Mouse (Mus musculus) T-helper 17 cell (primary cell): Measurements from ENCODE around the gene Ublcp1.

Source experiments
- in situ Hi-C, 2 experiments: fragments of 300-600 bp; cut with MboI, MseI; formaldehyde crosslinking; loops; 1 replicate in 1 of 2; 2 replicates in 1 of 2; pipeline ENCODE4 v1.15.1; 2025; ENCODE audit warnings: high pct_unique_total_duplicates in 2 of 2

Ublcp1 gene

DNA sequence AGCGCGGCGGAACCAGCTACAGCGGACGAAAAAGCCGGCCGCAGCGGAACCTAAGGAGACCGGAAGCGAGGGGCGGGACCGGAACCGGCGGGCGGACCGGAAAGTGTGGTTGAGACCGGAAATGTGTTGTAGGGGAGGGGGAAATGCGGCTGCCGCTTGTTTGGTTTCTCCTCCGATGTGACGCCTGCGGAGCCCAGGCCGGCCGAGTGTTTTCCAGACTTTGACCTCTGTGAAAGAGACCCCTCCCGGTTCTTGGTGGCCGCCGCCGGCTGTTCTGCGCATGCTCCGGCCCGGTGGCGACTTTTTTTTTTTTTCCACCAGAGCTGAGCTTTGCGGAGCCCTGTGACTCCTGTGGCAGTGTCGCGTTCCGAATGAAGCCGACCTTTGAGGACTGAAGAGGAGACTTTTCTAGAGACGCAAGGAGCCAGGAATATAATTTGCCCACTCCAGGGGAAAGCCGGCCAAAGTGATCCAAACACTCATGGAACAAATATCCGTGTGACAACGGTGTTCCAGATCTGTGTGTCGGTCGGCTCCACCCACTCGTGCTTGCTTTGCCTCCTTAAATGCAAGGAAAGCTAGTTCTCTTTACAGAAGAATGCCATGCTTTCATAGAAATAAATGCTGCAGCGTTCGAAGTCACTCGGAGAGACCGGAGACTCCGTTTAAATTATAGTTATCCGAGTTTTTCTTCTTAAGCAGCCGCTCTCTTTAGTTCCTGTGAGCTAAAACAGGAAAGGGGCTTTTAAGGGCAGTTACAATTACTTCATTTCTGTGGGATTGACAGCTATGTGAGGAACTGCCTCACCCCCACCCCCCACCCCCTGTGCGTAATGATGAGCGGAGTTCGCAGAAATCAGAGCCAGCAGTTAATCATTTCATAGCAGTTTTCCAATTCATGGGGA lies at the start of gene Ublcp1:
Gene Ublcp1 (minus strand): TSS at position 67 of the 905 bp plus-strand sequence.
- in situ Hi-C loops: loop anchor here in 1 of 2 experiments (5.0 kb wide), 1 partner anchor 72 kb away; no protein-coding TSS in a partner anchor

DNA sequence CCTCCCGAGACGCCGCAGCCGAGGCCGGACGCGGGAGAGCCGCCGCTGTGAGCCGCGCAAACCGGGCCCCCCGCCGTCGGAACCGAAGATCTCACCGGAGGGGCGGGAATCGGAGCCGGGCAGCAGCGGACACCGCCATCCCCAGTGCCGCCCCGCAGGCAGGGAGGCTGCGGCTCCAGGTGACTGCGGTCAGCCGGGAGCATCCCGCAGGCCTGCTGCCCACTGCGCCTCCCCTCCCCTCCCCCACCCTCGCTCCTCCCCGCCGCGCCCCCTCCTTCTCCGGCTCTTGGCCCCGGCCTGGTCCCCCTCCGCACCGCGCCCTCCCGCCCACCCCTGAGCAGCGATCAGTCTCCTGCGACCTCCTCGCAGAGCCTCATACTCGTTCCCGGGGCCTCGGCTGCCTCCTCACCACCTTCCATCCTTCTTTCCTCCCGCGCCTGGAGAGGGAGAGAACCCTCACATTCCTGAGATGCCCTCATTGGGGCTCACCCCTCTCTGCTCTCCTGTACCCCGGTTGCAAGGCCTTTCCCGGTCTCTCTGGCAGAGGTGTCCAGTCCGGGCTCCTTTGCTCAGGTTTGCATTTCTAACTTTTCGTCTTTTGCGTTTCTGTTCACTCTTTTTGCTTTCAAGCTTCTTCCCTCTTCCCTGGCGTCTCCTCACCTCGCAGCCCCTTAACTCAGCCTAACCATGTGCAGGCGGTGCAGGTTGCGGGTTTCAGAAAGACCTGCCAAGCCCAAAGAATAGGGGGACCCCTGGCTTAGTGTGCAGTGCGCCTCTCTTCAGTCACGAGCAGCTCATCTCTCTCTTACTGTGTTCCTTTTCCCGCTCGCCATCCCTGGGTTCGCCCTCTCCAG lies 49.0 kb upstream of the Ublcp1 start:
- in situ Hi-C loops: no loop called here

DNA sequence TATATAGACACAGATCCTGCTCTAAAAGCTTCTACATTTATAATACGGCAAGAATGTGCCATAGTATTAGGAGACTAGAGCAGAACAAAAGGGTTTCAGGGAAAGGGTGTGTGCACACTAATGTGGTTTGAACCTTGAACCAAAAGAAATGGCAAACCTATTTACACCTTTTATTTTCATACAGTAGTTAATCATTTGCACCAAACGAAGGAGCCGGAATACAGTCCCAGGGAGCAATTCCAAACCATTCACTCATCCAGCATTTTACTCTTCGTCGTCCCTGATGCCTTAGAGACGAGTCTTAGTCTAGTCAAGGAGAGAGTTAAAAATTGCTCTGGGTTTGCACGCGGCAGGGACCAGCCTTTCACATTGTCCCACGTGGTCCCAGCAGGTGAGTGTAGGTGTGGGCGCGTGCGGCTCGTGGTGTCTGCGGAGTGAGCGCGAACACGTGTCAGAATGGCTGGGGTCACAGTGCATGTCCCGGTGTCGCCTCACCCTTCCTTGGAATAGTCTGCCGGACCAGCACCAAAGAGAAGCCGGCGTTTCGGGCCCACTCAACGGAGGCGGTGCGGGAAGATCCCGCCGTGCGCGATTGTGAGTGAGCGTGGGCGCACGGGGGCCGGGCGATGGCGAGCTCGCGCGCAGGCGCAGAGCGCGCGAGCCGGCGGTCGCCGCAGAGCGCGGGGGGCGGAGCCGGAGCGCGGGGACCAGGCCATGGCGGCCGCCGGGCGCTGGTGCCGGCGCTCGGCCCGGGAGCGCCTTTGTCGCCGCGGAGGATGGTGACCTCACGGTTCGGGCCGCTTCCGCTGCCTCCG lies 48.2 kb upstream of the Ublcp1 start, which contains the start of gene Rnf145:
Gene Rnf145 (plus strand): TSS at position 684 of the 815 bp plus-strand sequence.
- in situ Hi-C loops: no loop called here

DNA sequence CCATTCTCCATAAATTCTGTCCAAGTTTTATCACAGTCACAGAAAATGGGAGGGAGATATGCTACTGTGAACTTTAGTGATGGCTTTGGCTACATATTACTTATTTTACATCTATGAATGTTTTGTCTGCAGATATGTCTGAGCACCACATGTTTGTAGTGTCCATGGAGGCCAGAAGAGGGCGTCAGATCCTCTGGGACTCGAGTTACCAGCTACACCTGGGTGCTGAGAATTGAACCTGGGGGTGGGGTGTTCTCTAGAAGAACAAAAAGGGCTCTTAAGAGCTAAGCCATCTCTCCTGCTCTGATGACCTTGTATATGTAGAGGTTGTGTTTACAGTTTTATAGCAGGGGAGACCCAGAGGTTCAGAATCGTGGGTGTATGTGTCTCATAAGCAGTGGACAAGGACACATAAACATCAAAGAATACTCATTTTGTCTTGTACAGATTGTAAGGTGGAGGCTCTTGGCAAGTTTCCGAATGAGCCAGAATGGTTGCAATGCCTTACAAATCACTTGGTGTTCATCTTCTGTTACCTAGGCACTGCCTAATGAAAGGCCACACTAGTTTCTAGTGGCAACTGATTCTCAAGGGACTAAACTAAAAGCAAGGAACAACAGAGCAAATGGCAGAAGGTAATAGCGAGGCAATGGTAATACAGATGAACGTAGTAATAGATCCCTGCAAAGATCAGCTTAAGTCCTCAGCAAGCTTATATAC lies 47.4 kb upstream of the Ublcp1 start:
- in situ Hi-C loops: no loop called here

DNA sequence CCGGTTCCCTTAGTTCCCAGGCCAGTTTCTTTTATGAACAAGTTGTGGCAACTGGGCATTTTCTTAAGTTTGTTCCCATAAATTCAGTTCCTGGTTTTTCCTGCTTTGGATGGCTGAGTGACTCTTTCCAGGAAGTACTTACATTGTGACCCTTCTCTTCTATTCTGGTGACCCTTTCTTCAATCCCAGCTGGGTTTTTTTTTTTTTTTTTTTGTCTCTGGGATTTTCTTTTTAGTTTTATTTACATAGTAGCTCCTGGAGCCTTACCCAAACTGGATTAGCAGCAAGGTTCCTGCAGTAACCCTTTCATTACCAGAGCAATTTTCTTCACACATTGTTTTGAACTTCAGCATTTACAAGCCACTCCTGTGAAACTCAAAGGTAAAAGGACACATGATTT lies 46.1 kb upstream of the Ublcp1 start:
- in situ Hi-C loops: no loop called here

DNA sequence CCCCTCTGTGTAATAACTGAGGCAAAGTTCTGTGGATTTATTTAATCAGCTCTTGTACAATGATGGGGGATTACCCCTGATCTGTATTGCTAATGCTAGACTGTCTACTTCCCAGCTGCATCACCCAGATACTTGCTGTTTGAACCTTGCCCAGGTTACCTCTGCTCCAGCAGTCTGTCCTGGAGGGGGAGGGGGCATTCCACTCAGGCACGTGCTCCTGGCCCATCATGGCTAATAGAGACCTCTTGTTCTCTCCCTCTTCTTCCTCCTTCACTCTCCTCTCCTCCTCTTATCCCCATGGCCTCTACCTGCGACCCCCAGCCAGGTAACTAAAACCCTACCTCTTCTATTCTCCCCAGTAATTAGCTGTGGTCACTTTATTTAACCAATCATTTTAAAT lies 44.4 kb upstream of the Ublcp1 start:
- in situ Hi-C loops: no loop called here

DNA sequence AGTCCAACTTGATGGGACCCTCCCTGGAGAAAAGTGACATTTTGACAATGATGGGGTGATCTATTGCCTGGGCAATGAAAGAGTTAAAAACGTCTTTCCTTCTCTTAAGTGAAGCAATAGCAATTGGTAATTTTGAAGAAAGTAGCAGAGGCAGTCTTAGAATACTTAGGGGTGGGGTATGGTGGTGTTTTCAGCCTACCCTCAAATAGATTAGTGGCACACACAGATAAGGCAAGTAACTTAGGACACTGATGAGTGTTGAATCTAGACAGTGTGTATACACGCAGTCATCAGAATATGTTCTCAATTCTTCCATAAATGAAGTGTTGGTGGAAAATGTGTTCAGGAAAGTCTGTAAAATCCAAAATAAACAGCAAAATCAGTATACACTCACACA lies 42.7 kb upstream of the Ublcp1 start:
- in situ Hi-C loops: no loop called here

DNA sequence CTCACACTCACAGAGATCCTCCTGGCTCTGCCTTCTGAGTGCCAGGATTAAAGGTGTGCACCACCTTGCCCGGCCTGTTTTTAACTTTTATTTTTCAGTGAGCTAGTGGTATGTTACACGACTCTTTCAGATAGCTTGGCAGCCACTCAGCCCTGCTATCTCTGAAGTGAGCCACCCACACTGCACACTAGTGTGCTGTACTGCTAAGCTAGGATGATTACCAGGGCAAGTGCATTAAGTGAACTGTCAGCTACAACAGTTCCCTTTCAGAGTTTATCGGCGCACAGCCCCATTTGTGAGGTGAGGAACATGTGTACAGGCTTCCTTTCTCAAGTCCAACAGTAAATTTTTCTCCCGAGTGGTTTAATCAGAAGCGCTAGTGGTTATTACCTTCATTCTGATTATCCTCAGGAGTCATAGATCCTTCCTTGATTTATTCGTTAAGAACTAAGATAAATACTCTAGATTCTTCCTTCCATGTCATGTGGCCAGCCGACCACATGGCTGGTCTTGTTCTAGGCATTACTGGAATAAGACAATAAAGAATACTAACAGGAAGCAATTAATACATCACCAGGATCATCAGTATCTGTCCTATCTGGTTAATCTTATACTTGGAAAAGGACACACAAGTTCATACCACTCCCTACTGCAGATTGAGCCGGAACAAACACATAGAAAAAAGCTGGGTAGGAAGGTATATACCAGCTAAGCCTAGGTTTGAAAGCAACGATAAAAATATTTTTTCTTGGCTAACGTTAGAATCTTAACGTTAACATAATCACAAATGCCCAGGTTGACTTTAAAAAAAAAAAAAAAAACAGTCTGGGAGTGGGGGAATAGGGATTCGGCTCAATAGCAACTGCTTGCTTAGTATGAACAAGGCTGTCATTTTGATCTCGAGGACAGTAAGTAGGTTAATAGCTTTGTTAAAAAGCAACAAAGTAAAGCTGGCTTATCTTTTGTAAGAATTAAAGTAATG lies 42.0 kb upstream of the Ublcp1 start:
- in situ Hi-C loops: no loop called here

DNA sequence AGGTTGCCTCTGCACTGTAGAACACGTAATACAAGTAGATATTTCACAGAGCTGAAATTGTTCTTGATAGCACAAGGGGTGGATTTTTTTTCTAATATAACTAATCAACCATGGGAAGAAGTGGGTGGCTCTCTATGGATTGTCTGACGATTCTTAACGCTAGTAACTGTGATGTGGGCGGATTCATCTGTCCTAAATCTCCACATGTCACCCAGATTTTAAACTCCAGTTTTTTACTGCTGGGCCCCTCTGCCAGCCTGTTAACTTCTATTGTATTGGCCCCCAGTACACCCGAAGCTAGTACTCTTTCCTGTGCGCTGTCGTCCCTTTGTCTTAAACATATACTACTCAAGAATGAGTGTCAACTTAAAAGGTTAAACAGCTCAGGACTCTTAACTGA lies 40.1 kb upstream of the Ublcp1 start:
- in situ Hi-C loops: no loop called here

DNA sequence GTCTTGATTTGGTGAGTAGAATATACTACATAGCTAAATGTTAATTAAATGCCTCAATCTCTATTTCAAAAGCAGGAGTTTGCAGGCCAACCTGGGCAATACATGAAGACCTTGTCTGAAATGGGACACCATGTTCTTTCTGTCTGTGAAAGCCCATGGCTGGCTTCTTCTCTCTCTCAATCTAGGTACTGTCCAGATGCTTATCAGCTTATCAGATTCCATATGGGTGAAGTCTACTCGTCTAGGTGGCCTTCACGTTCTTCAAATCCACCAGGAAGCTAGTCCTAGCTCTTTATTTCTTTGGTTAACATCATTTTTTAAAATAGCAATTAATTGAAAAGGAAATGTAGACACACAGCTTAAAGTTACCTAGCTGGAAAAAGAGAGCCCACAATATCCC lies 39.6 kb upstream of the Ublcp1 start:
- in situ Hi-C loops: no loop called here

DNA sequence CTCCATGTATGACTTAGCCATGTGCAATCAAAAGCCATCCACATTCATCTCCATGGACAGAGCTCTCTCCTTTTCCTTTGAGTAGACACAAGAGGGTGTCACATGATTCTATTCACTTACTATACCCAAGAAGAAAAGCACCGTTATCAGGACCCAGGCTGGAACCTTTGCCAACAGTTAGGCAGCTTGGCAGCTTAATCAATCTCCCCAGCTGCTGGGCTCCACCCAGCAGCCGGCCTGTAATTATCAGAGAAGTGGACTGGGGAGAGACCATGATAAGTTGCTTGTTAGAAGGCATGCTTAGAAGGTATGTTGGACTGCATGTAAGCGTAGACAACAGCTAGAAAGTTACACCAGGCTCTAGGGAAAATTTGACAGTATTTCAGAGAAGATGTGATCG lies 38.6 kb upstream of the Ublcp1 start:
- in situ Hi-C loops: no loop called here

DNA sequence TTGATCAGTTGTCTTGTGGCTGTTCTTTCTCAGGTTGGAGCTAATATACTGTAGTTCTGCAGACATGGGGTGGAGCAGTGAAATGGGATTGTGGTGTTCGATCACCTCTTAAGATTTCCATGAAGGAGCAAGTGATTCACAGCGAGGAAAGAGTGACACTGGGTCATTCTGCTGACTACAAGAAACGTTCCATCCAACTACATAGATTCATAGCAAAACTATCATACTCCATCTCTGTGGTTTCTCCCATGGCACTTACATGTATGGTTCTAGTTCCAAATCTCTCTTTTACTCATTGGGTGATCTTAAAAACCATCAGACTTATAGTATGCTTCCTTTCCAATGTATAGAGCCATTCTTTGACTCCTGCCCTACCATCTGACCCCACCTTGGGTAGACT lies 34.5 kb upstream of the Ublcp1 start:
- in situ Hi-C loops: loop anchor here in 1 of 2 experiments (5.0 kb wide), 1 partner anchor 37 kb away; no protein-coding TSS in a partner anchor

DNA sequence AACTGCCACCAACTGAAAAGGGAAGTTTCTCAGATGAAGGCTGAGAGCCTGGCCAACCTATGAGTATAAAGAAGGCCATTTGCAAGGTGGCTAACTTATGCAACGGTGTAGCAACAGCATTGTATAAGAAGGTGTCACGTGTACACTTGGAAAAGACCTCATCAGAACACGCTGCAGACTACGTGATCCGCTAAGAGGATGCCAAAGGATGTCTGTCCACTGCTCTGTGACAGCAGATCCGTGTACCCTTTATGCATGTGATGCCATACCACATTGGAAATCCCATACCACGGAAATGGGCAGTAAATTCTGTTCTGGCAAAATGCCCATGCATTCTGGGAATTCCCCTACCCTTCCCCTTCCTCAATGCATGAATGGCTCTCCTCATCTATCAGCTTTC lies 33.8 kb upstream of the Ublcp1 start:
- in situ Hi-C loops: loop anchor here in 1 of 2 experiments (5.0 kb wide), 1 partner anchor 37 kb away; no protein-coding TSS in a partner anchor

DNA sequence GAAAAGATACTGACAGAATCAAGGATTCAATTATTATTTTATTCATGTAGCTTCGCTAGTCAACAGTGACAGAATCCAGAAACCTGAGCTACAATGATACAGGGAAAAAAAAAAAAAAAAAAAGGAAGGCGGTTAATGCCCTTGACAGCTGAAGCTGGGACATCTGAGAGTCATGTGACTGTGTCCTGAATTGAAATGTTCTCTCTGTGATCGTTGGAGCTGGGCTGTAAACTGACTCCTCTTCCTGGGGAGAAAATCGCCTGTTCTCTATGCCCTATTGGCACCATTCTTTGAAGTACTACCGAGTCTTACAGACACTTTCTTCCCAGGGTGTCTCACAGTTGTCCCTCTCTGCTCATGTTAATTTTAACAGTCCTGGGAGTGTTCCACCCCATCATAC lies 32.6 kb upstream of the Ublcp1 start:
- in situ Hi-C loops: loop anchor here in 1 of 2 experiments (5.0 kb wide), 1 partner anchor 36 kb away; no protein-coding TSS in a partner anchor

DNA sequence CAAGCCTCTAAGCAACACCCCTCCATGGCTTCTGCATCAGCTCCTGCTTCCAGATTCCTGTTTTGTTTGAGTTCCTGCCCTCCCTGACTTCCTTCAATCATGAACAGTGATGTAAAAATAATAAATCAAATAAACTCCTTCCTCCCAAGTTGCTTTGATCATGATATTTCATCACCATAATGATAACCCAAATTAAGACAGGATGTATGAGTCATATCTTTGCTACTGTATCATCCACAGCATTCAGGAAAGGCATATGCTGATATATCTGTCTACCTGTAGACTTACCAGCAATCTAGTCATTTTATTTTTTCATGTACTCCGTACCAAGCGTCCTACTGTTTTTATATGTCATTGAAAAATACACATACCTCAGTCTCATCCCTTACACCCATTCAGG lies 31.2 kb upstream of the Ublcp1 start:
- in situ Hi-C loops: loop anchor here in 1 of 2 experiments (5.0 kb wide), 1 partner anchor 34 kb away; no protein-coding TSS in a partner anchor

DNA sequence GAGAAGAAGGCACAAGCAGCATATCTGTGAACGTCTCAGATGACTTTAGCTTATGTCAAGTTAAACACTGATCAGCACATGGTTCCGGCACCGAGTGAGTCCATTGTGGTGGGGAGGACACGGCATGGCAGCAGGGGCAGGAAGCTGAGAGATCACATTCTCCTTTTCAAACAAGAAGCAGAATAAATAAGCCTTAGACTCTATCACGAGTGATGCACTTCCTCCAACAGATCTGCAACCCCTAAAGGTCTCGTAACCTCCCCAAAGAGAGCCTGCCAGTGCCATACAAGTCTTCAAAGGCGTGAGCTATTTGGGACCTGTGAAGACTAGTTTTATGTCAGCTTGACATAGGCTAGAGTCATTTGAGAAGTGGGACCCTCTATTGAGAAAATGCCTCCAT lies 30.7 kb upstream of the Ublcp1 start:
- in situ Hi-C loops: loop anchor here in 1 of 2 experiments (5.0 kb wide), 1 partner anchor 34 kb away; no protein-coding TSS in a partner anchor

DNA sequence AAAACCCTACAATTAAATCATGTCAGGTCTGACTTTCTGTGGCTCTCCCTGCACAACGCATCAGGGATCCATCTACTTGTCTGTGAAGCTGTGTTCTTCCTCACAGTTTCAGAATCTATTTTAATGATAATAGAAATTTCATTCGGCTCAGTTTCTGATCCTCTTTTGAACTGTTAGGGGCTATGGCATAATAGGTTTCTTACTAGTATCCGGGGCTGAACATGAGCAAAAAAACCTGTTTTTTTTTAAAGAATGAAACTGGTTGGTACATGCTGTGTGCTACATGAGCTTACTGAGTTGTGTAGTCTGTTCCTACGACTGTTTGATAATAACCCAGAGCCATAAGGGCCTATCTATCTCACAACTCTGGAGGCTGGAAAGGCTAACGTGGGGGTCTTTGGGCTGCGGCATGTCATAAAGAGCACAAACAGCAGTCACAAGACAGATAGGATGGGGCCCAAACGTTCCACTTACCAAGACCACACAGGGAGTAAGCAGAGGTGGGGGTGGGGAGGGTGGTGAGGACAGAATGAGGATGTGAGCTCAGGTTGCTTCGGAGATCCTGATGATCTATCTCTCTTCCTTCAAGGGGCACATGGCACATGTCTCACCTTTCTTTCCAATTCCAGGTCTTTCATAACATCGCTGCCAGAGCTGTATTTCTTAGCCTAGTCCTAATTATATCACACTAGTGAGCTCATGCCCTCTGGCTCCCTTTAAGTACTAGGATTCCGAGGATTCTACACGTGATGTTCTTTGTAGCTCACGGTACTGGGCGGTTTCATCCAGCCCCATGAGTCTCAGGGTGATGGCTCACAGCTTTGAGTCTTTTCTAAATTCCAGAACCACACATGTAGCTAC lies 28.3 kb upstream of the Ublcp1 start:
- in situ Hi-C loops: no loop called here

DNA sequence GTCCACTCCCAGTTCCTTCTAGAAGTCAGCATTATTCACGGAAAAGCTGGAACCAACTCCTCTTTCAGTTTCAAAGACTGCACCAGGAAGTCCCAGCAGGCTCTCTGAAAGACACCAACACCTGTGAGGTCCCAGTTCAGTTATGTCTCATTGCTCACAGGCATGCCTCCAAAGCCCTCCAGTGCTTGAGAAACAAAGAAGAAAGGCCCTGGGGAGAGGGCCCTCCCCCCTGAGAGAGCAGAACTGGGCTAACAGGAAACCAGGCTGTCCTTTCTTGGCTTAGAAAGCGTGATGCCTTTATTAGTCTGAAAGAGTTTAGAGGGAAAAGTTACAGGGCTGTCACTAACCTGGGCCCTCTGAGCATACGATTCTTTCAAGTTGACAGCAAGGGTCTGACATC lies 25.9 kb upstream of the Ublcp1 start:
- in situ Hi-C loops: no loop called here
